Mouse (Mus musculus) small intestine, adult 2 months (tissue): ENCODE data around the gene Araf.

Experiments
- CTCF ChIP-seq: fragments of 200-500 bp; IDR thresholded peaks from 2 replicates; pipeline ENCODE4 v1.5.1; 2012; ENCODE audit warnings: low read depth, mild to moderate bottlenecking, control low read depth, inconsistent platforms, low read length, moderate library complexity, mixed read lengths; ENCODE audit not compliant: insufficient replicate concordance, insufficient read length; ENCODE audit errors: extremely low read depth
- POLR2A ChIP-seq: fragments of 200-500 bp; IDR thresholded peaks from 2 replicates; pipeline ENCODE4 v1.6.1; 2012; ENCODE audit warnings: low read depth, mild to moderate bottlenecking, control low read depth, inconsistent platforms, low read length, moderate library complexity

DNA sequence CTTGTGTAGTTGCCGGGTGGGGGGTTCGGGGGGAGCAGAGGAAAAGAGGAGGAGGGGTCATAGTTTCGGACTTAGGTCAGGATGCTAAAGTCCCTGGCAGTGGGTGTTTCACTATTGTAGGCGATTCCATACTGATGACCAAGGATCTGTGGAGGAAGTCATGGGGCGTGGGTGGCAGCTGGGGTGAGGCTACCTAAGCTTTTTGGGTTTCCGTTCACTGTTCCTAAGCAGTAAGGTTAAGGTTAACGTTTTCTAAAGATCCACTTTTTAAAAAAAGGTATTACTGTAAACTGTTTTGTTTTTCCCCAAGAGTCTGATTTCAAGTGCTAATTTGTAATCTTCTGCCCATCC is 1.2 kb downstream of the Araf start:
- no peak for TF ChIP-seq CTCF
- TF ChIP-seq POLR2A = no peak
